Mouse (Mus musculus) midbrain, postnatal 0 days (tissue): ENCODE data around the gene Gm17019. TPM values are rescaled to one million over a fixed set of nuclear protein-coding genes. Genes with fewer than 3 reads are reported as not detected.

ENCODE experiments used
- polyA plus RNA-seq: library from polyadenylated mRNA; unstranded; fragments of >200 nt; fragmentation: Nextera tagmentation; extraction: Ambion mirVana; gene quantifications from 2 replicates; pipeline ENCODE4 v1.2.1, GENCODE M21; 2015
- total RNA-seq: library from RNA; depleted of rRNA; stranded (reverse); fragments of >200 nt; gene quantifications from 2 replicates; pipeline ENCODE4 v1.2.3, GENCODE M21; 2014; rRNA removed

The Gm17019 gene
- total and polyA plus RNA-seq, 2 experiments from 2014 or later, result not detected

Other genes starting within 250 kb of the Gm17019 start
- not detected in 2 replicates for gene Gm9758, start 118.1 kb downstream of the Gm17019 start, total RNA-seq
- not detected in 2 replicates for gene Gm9758, start 118.1 kb downstream of the Gm17019 start, polyA plus RNA-seq
- not detected in 2 replicates for gene Speer4e, start 94.6 kb downstream of the Gm17019 start, total RNA-seq
- not detected in 2 replicates for gene Speer4e, start 94.6 kb downstream of the Gm17019 start, polyA plus RNA-seq
- not detected in 2 replicates for gene Gm10354, start 54.1 kb downstream of the Gm17019 start, total RNA-seq
- gene Gm10354, start 54.1 kb downstream of the Gm17019 start, polyA plus RNA-seq, result not detected in 2 replicates